Mouse (Mus musculus) kidney, postnatal 0 days (tissue): ENCODE measurements at regions not wholly inside any gene's neighbourhood (a gene's known extent, or its start where the extent isn't known, plus 50 kb on each side); places are given as distances from the start of the nearest gene placed in this dataset.

ENCODE experiments used
- ATAC-seq: fragments of 200-750 bp; cut with Nextera tagmentation; replicated peaks from 2 replicates; pipeline ENCODE4 v1.8.0; 2017; ENCODE audit warnings: low read depth, moderate number of reproducible peaks, moderate TSS enrichment, moderate library complexity; ENCODE audit not compliant: low FRiP score
- DNase-seq: peaks from one replicate; pipeline ENCODE4 v3.0.0-alpha.2; 2016; ENCODE audit warnings: low spot score
- H3K27ac ChIP-seq: fragments of 300-500 bp; sonication (generic); 2 replicates; pipeline ENCODE4 v1.5.1; 2014; ENCODE audit warnings: mild to moderate bottlenecking
- H3K27me3 ChIP-seq: fragments of 300-500 bp; sonication (generic); 2 replicates; pipeline ENCODE4 v1.6.1; 2014; ENCODE audit warnings: low read length, mixed read lengths; ENCODE audit not compliant: insufficient read depth
- H3K36me3 ChIP-seq: fragments of 300-500 bp; sonication (generic); 2 replicates; pipeline ENCODE4 v1.6.1; 2014; ENCODE audit warnings: low read length, mixed read lengths; ENCODE audit not compliant: insufficient read depth
- H3K4me1 ChIP-seq: fragments of 300-500 bp; sonication (generic); replicated peaks from 2 replicates; pipeline ENCODE4 v1.6.1; 2014; ENCODE audit warnings: antibody characterized with exemption, low read length, mixed read lengths; ENCODE audit not compliant: insufficient read depth
- H3K4me2 ChIP-seq: fragments of 300-500 bp; sonication (generic); 2 replicates; pipeline ENCODE4 v1.6.1; 2014; ENCODE audit warnings: mild to moderate bottlenecking, low read length, moderate library complexity, mixed read lengths
- H3K4me3 ChIP-seq: fragments of 300-500 bp; sonication (generic); replicated peaks from 2 replicates; pipeline ENCODE4 v1.5.1; 2014; ENCODE audit warnings: low read depth, low read length
- H3K9ac ChIP-seq: fragments of 300-500 bp; sonication (generic); 2 replicates; pipeline ENCODE4 v1.6.1; 2014; ENCODE audit warnings: low read depth, low read length
- H3K9me3 ChIP-seq: fragments of 300-500 bp; sonication (generic); replicated peaks from 2 replicates; pipeline ENCODE4 v1.6.1; 2016; ENCODE audit warnings: low read length, inconsistent platforms, mixed read lengths
- CTCF ChIP-seq: IDR thresholded peaks from 2 replicates; pipeline ENCODE4 v1.5.1; 2016; ENCODE audit warnings: antibody characterized with exemption, low read depth, mild to moderate bottlenecking, moderate library complexity
- whole genome bisulfite sequencing: fragments of 180-500 bp; shearing (Covaris S2); extraction: QIAGEN DNeasy Blood & Tissue Kit; methylation state at CpG from one replicate; pipeline ENCODE4 v1.1.7; 2014; 5-methylcytosine and 5-hydroxymethylcytosine counted together

DNA sequence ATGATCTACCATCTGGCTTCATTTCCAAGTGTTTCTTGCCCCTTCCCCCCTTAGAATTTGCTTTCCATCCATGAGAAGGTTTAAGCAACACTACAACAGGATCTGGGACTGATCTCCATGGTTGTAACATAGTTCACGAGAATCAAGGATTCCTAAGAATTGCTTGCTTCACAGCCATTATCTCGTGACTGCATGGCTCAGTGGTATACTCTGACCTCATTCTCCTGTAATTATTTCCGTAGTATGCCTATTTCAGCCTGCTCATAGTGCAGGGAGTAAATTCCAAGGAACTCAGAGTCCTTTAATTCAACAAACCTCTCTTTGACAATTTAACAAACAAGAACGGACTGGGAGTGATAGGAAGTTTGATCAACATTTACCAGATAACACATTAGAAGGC lies 51.4 kb upstream of the Hs3st1 start:
- ATAC-seq = no peak
- Histone ChIP-seq H3K36me3 (no peaks in the 10 kb centered on the region), H3K4me1 (no peaks in the 10 kb centered on the region), H3K4me2 (no peak overlapping the region), H3K9ac (no peak overlapping the region), H3K4me3 (no peak overlapping the region), H3K27ac (no peak overlapping the region), H3K9me3 (no peaks in the 10 kb centered on the region), H3K27me3 (no peaks in the 10 kb centered on the region)
- TF ChIP-seq CTCF = no peak
- no peak for DNase-seq
- WGBS = 78% methylated on average over 4 of the region's 4 CpGs
